Mouse (Mus musculus) testis, adult 2 months (tissue): ENCODE data around the gene Snx25. TPM values are rescaled to one million over a fixed set of nuclear protein-coding genes. Genes with fewer than 3 reads are reported as not detected.

Source experiments
- H3K27ac ChIP-seq: fragments of 200-500 bp; 2 replicates; pipeline ENCODE4 v1.5.1; 2012; ENCODE audit warnings: low read depth, low read length; ENCODE audit not compliant: control insufficient read depth, insufficient read depth
- H3K27me3 ChIP-seq: fragments of 200-500 bp; 2 replicates; pipeline ENCODE4 v1.6.1; 2012; ENCODE audit warnings: mild to moderate bottlenecking, low read length, moderate library complexity; ENCODE audit not compliant: control insufficient read depth, insufficient read depth
- H3K36me3 ChIP-seq: fragments of 200-500 bp; 2 replicates; pipeline ENCODE4 v1.6.1; 2012; ENCODE audit warnings: mild to moderate bottlenecking, low read length; ENCODE audit not compliant: control insufficient read depth, insufficient read depth
- H3K4me1 ChIP-seq: fragments of 200-500 bp; 2 replicates; pipeline ENCODE4 v1.6.1; 2012; ENCODE audit warnings: low read length; ENCODE audit not compliant: control insufficient read depth, insufficient read depth
- H3K4me3 ChIP-seq: fragments of 200-500 bp; 2 replicates; pipeline ENCODE4 v1.5.1; 2012; ENCODE audit warnings: low read depth, mild to moderate bottlenecking, low read length, moderate library complexity, mixed read lengths; ENCODE audit not compliant: control insufficient read depth
- CTCF ChIP-seq: fragments of 200-500 bp; IDR thresholded peaks from 2 replicates; pipeline ENCODE4 v1.5.1; 2012; ENCODE audit warnings: low read depth, mild to moderate bottlenecking, inconsistent platforms, low read length, moderate library complexity; ENCODE audit not compliant: control insufficient read depth, insufficient read depth, insufficient replicate concordance
- POLR2A ChIP-seq: fragments of 200-500 bp; IDR thresholded peaks from 2 replicates; pipeline ENCODE4 v1.6.1; 2012; ENCODE audit warnings: low read depth, mild to moderate bottlenecking, inconsistent platforms, low read length, moderate library complexity; ENCODE audit not compliant: control insufficient read depth
- polyA plus RNA-seq: library from polyadenylated mRNA; depleted of rRNA; stranded (reverse); fragments of >200 nt; gene quantifications from 2 replicates; pipeline ENCODE4 v1.2.3, GENCODE M21; 2012

Gene Snx25
- polyA plus RNA-seq, 1 experiment: 16.2 TPM

GRCm38 (mm10) chr8:46005596-46005995 is 146.4 kb downstream of the Snx25 start, which contains the start of gene Ankrd37:
Gene Ankrd37, minus strand, starts transcription at chr8:46005707.
- no peaks in the 10 kb centered on the region for H3K36me3 ChIP-seq
- H3K4me3 ChIP-seq: no peak within 1 kb of the TSS
- no peak for TF ChIP-seq POLR2A
- TF ChIP-seq CTCF: no peak
- H3K27ac ChIP-seq: no peak within 1 kb of the TSS
- H3K27me3 ChIP-seq: no peaks in the 10 kb centered on the region
- H3K4me1 ChIP-seq: peaks cover 3% of the 10 kb centered on the region

- no peak for TF ChIP-seq CTCF
- TF ChIP-seq POLR2A: peak; percentile 79
- Histone ChIP-seq H3K36me3 (peaks cover 1% of the 10 kb centered on the region; the same call in 1 of the 2 replicates), H3K4me3 (peak overlapping the region; percentile 90), H3K27me3 (no peaks in the 10 kb centered on the region), H3K27ac (peak overlapping the region; percentile 83), H3K4me1 (peaks cover 3% of the 10 kb centered on the region; the same call in 1 of the 2 replicates)
Measured at GRCm38 (mm10) chr8:45999784-46000705, 151.9 kb downstream of the Snx25 start.

GRCm38 (mm10) chr8:45999138-45999783 is 152.7 kb downstream of the Snx25 start, which contains the start of gene Lrp2bp:
Gene Lrp2bp, plus strand, starts transcription at chr8:45999303.
- peak within 1 kb of the TSS; percentile 83 for H3K27ac ChIP-seq
- no peaks in the 10 kb centered on the region for H3K27me3 ChIP-seq
- peaks cover 3% of the 10 kb centered on the region; the same call in 1 of the 2 replicates for H3K4me1 ChIP-seq
- peaks cover 1% of the 10 kb centered on the region; the same call in 1 of the 2 replicates for H3K36me3 ChIP-seq
- TF ChIP-seq CTCF: no peak
- peak; percentile 25; the same call in 1 of the 2 replicates for TF ChIP-seq POLR2A
- peak within 1 kb of the TSS; percentile 90 for H3K4me3 ChIP-seq

- no peak overlapping the region for H3K27ac ChIP-seq
- peaks cover 1% of the 10 kb centered on the region; the same call in 1 of the 2 replicates for H3K36me3 ChIP-seq
- TF ChIP-seq POLR2A (no peak), CTCF (no peak)
- no peak overlapping the region for H3K4me3 ChIP-seq
- H3K27me3 ChIP-seq: no peaks in the 10 kb centered on the region
- H3K4me1 ChIP-seq: peaks cover 3% of the 10 kb centered on the region; the same call in 1 of the 2 replicates
Measured at GRCm38 (mm10) chr8:45998228-45998627, 153.7 kb downstream of the Snx25 start.

GRCm38 (mm10) chr8:45995576-45995975 is 156.4 kb downstream of the Snx25 start:
- peaks cover 1% of the 10 kb centered on the region; the same call in 1 of the 2 replicates for H3K36me3 ChIP-seq
- TF ChIP-seq CTCF (no peak), POLR2A (no peak)

GRCm38 (mm10) chr8:45994111-45994510 is 157.8 kb downstream of the Snx25 start:
- peaks cover 1% of the 10 kb centered on the region; the same call in 1 of the 2 replicates for H3K4me1 ChIP-seq
- H3K27ac ChIP-seq: no peak overlapping the region
- no peak overlapping the region for H3K4me3 ChIP-seq
- peaks cover 1% of the 10 kb centered on the region; the same call in 1 of the 2 replicates for H3K36me3 ChIP-seq
- TF ChIP-seq POLR2A: no peak
- TF ChIP-seq CTCF: peak; percentile 31; the same call in 1 of the 2 replicates
- no peaks in the 10 kb centered on the region for H3K27me3 ChIP-seq

More at GRCm38 (mm10) chr8:45995576-45995975, 156.4 kb downstream of the Snx25 start:
- Histone ChIP-seq H3K27me3 (no peaks in the 10 kb centered on the region), H3K4me3 (no peak overlapping the region), H3K4me1 (peaks cover 3% of the 10 kb centered on the region; the same call in 1 of the 2 replicates), H3K27ac (no peak overlapping the region)
